Mouse (Mus musculus): Measurements from ENCODE around the gene Pabpc5. TPM values are rescaled to one million over a fixed set of nuclear protein-coding genes. Genes with fewer than 3 reads are reported as not detected.

Gene Pabpc5
- polyA plus RNA-seq (2012; fragmentation: generic; extraction: Trizol), result not detected
- long read RNA-seq, experiment 1, result 0 reads
- long read RNA-seq, experiment 2, result 0 reads

DNA sequence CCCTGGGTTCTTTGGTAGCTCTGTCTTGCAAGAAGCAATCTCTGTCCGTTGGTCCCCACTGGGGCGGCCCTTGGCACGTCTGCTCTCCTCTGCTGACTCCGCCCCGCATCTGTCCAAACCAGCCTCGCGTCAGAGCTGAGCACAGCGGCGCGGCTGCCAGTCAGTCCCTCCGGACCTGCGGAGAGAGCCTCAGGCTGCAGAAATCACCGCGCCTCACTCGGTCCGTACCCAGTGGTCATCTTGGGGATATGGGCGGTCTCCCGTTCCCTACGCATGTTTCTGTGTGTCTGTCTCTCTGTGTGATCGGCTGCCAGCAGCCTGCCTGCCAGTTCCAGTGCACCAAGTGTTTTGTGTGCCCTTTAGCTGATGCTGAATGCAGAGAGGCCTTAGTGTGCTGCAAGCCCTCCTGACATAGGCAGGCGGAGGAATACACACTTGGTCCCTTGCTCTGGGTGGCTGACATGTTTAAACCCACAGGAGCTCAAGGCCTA, at the start of gene Pabpc5:
Gene Pabpc5, plus strand, starts transcription at position 116 of the 491 bp plus-strand sequence.
- Histone ChIP-seq H3ac (ENCODE audit: control insufficient read depth, insufficient read length, low read depth) (no peak within 1 kb of the TSS), H3K4me3 (ENCODE audit: insufficient read depth, poor library complexity, severe bottlenecking) (no peak within 1 kb of the TSS), H3K79me2 (ENCODE audit: control insufficient read depth, insufficient read depth) (no peaks in the 10 kb centered on the region), H3K27me3 (ENCODE audit: control insufficient read depth, insufficient read depth, insufficient read length) (no peaks in the 10 kb centered on the region), H3K36me3 (ENCODE audit: control insufficient read depth, insufficient read depth) (no peaks in the 10 kb centered on the region), H3K79me3 (ENCODE audit: low read depth) (no peaks in the 10 kb centered on the region)
- TF ChIP-seq MAX (IDR thresholded peaks at IDR 0.05), result no peak
- TF ChIP-seq USF1 (IDR thresholded peaks at IDR 0.05; ENCODE audit: low read depth), result no peak
- TF ChIP-seq FOSL1 (IDR thresholded peaks at IDR 0.05; ENCODE audit: insufficient read depth, low read length, poor library complexity, severe bottlenecking), result no peak
- TF ChIP-seq CTCF (IDR thresholded peaks at IDR 0.05; ENCODE audit: control insufficient read depth, insufficient read depth, insufficient read length), result no peak

DNA sequence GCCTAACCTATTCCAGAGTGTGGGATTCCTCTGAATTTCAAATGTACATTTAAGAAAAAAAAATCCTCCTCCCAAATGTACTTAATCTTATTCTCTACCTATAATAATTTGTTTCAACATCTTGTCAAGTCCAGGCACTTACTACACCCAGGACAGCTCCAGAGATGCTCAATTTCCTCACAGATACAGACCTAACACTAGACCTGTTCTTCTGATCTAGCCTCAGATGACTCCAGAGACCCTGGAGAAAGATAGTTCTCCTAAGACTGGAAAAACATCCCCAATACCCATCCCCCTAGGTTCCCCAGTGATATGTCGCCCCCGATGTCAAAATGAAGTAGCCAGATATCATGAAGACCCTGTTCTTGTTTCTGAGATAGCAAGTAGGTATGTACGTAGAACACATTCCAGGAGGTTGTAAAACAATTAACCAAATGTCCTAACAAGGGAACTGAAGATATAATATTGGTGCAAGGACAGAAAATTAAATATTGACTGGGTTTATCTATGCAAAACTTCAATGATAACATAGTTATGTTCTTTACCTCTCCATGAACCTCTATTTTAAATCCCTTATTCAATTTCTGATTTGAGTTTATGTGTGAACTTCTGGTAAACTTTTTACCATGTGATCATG, 39.9 kb upstream of the Pabpc5 start:
- Histone ChIP-seq H3ac (ENCODE audit: control insufficient read depth, insufficient read length, low read depth) (no peak overlapping the region), H3K27me3 (ENCODE audit: control insufficient read depth, insufficient read depth, insufficient read length) (no peaks in the 10 kb centered on the region)

DNA sequence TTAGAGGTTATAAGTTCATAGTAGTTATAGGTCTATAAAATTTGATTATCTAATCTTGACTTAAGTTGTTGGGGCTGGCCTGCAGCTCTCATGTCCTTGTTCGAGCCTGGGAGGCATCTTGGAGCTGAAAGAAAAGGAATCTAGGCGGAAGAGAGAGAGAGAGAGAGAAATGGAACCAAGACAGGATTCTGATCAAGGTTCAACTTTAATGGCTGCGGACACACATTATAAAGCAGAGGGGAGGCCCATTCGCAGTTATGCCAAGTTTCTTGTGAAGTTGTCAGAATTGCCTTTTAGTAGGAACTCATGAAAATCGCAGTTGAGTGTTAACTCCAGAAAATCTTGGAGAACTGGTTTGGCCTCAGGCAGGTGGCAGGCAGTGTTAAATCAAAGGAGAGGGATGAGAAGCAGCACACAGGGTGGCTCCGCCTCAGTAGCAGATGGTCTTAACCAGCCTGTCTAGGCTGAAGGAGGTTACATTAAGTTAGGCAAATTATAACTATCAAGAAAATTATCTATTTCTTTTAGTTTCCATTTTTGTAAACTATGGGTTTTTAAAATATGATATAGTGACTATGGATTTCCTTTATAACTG, 38.6 kb upstream of the Pabpc5 start:
- TF ChIP-seq MAX (IDR thresholded peaks at IDR 0.05), result no peak
- TF ChIP-seq USF1 (IDR thresholded peaks at IDR 0.05; ENCODE audit: low read depth), result no peak
- TF ChIP-seq CTCF (IDR thresholded peaks at IDR 0.05; ENCODE audit: control insufficient read depth, insufficient read depth, insufficient read length), result no peak
- TF ChIP-seq CEBPB (IDR thresholded peaks at IDR 0.05; ENCODE audit: low read depth), result no peak
- TF ChIP-seq MYOD1 (IDR thresholded peaks at IDR 0.05; ENCODE audit: control insufficient read depth, insufficient read length, low read depth), result no peak
- no peak for TF ChIP-seq FOSL1 (IDR thresholded peaks at IDR 0.05; ENCODE audit: insufficient read depth, low read length, poor library complexity, severe bottlenecking)
- no peak for TF ChIP-seq MYOG (IDR thresholded peaks at IDR 0.05; ENCODE audit: control insufficient read depth, extremely low read depth, insufficient read length)
- H3K79me3 ChIP-seq (ENCODE audit: low read depth), result no peaks in the 10 kb centered on the region
- H3K4me3 ChIP-seq (ENCODE audit: insufficient read depth, poor library complexity, severe bottlenecking), result no peak overlapping the region
- no peaks in the 10 kb centered on the region for H3K79me2 ChIP-seq (ENCODE audit: control insufficient read depth, insufficient read depth)
- no peak overlapping the region for H3ac ChIP-seq (ENCODE audit: control insufficient read depth, insufficient read length, low read depth)
- H3K36me3 ChIP-seq (ENCODE audit: control insufficient read depth, insufficient read depth), result no peaks in the 10 kb centered on the region
- no peaks in the 10 kb centered on the region for H3K27me3 ChIP-seq (ENCODE audit: control insufficient read depth, insufficient read depth, insufficient read length)

More for the DNA sequence above, 39.9 kb upstream of the Pabpc5 start:
- TF ChIP-seq MAX (IDR thresholded peaks at IDR 0.05), result no peak
- TF ChIP-seq USF1 (IDR thresholded peaks at IDR 0.05; ENCODE audit: low read depth), result no peak
- TF ChIP-seq MYOG (IDR thresholded peaks at IDR 0.05; ENCODE audit: control insufficient read depth, extremely low read depth, insufficient read length), result no peak
- TF ChIP-seq CEBPB (IDR thresholded peaks at IDR 0.05; ENCODE audit: low read depth), result no peak
- no peak for TF ChIP-seq FOSL1 (IDR thresholded peaks at IDR 0.05; ENCODE audit: insufficient read depth, low read length, poor library complexity, severe bottlenecking)
- TF ChIP-seq MYOD1 (IDR thresholded peaks at IDR 0.05; ENCODE audit: control insufficient read depth, insufficient read length, low read depth), result no peak
- TF ChIP-seq CTCF (IDR thresholded peaks at IDR 0.05; ENCODE audit: control insufficient read depth, insufficient read depth, insufficient read length), result no peak
- Histone ChIP-seq H3K4me3 (ENCODE audit: insufficient read depth, poor library complexity, severe bottlenecking) (no peak overlapping the region), H3K79me2 (ENCODE audit: control insufficient read depth, insufficient read depth) (no peaks in the 10 kb centered on the region), H3K79me3 (ENCODE audit: low read depth) (no peaks in the 10 kb centered on the region), H3K36me3 (ENCODE audit: control insufficient read depth, insufficient read depth) (no peaks in the 10 kb centered on the region)

DNA sequence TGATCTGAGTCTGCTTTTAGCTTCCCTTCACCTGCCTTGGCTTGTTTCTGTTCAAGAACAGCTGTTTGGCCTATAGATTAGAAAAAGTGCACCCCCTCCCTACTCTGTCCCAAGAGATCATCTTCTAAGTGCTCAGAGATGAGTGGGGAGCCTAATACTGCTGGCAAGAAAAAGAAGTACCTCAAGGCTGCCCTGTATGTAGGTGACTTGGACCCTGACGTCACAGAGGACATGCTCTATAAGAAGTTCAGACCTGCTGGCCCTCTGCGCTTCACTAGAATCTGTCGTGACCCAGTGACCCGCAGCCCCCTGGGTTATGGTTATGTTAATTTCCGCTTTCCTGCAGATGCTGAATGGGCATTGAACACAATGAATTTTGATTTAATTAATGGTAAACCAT, 856 bp downstream of the Pabpc5 start:
- TF ChIP-seq MYOD1 (IDR thresholded peaks at IDR 0.05; ENCODE audit: control insufficient read depth, insufficient read length, low read depth), result no peak
- TF ChIP-seq FOSL1 (IDR thresholded peaks at IDR 0.05; ENCODE audit: insufficient read depth, low read length, poor library complexity, severe bottlenecking), result no peak
- no peak for TF ChIP-seq MAX (IDR thresholded peaks at IDR 0.05)
- TF ChIP-seq CEBPB (IDR thresholded peaks at IDR 0.05; ENCODE audit: low read depth), result no peak
- no peak for TF ChIP-seq CTCF (IDR thresholded peaks at IDR 0.05; ENCODE audit: control insufficient read depth, insufficient read depth, insufficient read length)
- TF ChIP-seq MYOG (IDR thresholded peaks at IDR 0.05; ENCODE audit: control insufficient read depth, extremely low read depth, insufficient read length), result no peak
- no peak for TF ChIP-seq USF1 (IDR thresholded peaks at IDR 0.05; ENCODE audit: low read depth)
- Histone ChIP-seq H3ac (ENCODE audit: control insufficient read depth, insufficient read length, low read depth) (no peak overlapping the region), H3K36me3 (ENCODE audit: control insufficient read depth, insufficient read depth) (no peaks in the 10 kb centered on the region), H3K79me2 (ENCODE audit: control insufficient read depth, insufficient read depth) (no peaks in the 10 kb centered on the region), H3K27me3 (ENCODE audit: control insufficient read depth, insufficient read depth, insufficient read length) (no peaks in the 10 kb centered on the region), H3K4me3 (ENCODE audit: insufficient read depth, poor library complexity, severe bottlenecking) (no peak overlapping the region), H3K79me3 (ENCODE audit: low read depth) (no peaks in the 10 kb centered on the region)
